Mouse (Mus musculus): ENCODE data around the gene Lrrc4b.

Lrrc4b gene

DNA sequence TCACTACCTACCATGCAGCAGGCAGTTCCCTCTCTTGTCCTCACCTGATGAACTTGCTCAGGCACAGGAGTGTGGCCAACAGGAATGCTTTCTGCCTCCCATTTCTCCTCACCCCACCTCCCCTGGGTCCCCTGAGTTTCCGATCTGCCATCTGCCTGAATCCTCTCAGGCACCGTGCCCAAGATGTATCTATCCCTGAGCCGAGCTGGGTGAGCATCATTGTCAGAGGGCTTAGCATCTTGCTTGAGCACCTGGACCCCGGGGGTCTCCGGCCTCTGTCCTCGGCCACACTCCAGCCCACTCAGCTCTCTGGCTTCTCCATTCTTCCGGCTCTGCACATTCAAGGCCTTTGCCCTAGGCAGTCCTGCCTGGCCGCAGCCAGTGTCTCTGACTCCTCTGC, 9.1 kb downstream of the Lrrc4b start:
- DNase-seq: no peak

DNA sequence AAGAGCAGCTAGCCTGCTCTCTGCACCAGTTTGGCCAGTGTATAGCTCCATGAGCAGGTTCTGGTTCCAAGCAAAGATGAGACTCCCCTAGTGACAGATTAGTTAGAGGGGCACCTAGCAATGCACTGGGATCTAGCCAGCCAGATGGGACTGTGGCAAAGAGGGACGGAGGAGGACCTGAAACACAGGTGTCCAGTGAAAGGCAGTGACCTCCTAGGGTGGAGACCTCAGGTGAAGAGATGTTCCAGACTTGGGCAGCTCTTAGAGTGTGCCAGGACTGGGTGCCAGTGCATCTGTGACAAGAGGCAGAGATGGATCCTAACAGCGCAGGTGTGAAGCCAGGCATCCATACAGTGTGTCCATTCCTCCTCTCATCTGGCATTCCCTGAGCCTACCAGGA, 10.9 kb downstream of the Lrrc4b start:
- no peak for DNase-seq

GRCm38 (mm10) chr7:44440479-44440878, 11.7 kb downstream of the Lrrc4b start:
- DNase-seq: no peak

GRCm38 (mm10) chr7:44441180-44441579, 12.4 kb downstream of the Lrrc4b start:
- no peak for DNase-seq

GRCm38 (mm10) chr7:44441648-44442109, 12.9 kb downstream of the Lrrc4b start:
- DNase-seq: no peak

DNA sequence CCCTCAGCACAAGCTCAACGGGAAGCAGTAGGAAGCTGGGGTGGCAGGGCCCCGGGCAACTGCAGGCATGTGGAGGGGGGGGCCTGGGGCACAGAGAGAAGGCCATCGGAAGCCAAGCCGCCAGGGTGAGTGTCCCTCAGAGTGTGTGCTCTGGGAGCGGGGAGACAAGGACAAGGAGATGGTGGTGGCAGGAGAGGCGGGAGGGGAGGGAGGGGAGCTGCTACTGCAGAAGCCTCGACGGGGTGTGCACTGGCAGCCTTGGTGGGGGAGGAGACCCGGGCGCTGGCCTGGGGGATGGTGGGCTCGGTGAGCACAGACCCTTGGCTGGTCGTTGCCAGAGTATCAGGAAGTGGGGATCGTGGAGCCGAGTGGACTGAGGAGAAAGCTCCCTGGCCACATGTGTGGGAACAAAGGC, 13.6 kb downstream of the Lrrc4b start:
- no peak for DNase-seq

DNA sequence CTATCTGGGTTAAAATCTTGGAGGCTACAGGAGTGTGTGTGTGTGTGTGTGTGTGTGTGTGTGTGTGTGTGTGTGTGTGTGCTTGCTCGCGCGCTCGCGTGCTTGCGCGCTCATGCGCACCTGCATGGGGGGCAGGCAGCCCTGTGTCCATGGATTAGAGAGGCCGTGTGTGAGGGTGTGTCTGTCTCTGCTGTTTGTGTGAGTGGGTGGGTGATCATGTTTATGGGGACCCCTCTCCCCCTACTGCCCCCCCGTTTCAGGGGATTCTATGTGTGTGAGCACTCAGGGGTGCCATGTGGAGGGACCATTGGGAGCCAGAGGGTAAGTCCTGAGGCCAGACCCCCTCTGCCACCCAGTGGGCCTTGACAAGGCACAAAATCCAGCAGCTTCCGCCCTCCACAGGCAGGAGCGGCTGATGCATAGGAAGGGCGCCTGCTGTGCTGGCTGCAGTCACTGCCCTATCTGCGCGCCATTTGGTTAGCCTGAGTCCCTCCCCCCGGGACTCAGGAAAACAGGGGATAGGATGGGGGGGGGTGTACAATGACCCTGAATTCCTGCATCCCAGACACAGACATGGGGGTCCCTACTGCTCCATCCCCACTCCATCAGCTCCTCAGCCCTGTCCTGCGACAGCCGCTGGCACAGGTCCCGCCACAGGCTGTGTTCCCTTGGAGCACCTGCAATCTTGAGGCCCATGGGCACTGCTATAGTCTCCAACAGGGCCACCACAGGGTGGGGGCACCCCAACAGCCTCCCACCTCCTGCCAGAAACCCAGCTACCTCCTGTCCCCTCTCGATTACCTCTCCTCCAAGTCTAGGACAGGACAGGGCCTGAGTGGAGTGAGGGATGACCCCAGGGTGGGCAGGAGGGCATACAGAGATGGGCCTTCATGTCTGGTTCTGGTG, 14.7 kb downstream of the Lrrc4b start:
- no peak for DNase-seq

- DNase-seq: no peak
These were observed 16.2 kb downstream of the Lrrc4b start for GRCm38 (mm10) chr7:44444886-44445527.

DNA sequence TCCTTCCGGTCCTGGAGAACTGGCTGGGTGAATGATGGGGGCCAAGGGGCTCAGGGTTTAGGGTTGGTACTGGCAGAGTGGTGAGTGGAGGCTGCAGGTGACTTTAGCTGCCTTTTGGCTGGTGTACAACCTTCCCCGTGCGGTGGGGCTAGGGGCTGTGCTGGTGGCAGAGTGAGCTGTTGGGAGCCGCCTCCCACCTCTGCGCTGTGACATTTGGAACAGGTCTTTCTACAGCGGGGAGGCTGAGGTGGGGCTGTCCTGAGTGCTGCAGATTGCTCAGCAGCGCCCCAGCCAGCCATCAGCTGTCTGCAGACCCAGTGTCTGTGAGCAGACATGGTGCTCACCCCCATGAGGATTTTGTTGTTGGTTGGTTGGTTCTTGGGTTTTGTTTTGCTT, 16.7 kb downstream of the Lrrc4b start:
- DNase-seq: no peak

DNA sequence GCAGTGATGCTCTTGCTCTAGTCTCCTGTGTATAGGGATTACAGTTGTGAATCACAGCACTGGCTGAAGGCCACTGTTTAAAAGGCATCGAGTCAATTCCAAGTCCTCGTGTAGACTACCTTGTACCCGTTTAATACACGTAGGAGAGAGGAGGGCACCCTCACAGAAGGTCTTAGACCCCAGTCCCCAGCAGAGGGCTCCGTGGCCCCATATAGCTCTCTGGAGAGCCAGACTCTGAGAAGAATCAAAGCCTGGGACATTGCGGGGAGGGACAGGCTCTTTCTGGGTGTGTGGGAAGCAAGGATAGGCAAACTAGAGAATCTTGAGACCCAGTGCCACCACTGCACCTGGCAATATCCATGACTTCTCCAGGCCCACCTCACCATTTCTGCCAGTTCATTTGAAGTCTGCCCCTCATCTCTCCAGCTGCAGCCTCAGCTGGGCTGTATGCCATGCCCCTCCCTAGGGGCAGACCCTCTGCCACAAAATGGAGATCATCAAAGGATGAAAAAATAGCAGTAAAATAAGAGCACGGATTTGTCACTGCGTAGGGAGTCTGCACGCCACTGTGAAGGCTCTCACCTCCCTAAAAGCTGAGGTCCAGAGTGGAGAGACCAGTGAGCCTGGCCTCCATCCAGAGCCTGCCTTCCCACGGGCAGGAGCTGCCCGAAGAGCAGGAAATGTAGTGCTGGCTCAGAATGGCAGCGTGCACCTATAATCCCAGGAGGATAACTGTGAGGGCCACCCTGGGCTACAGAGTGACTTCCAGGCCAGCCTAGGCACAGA, 17.4 kb downstream of the Lrrc4b start:
- DNase-seq: no peak

- no peak for DNase-seq
These were observed 24.4 kb downstream of the Lrrc4b start for GRCm38 (mm10) chr7:44453256-44453655.

DNA sequence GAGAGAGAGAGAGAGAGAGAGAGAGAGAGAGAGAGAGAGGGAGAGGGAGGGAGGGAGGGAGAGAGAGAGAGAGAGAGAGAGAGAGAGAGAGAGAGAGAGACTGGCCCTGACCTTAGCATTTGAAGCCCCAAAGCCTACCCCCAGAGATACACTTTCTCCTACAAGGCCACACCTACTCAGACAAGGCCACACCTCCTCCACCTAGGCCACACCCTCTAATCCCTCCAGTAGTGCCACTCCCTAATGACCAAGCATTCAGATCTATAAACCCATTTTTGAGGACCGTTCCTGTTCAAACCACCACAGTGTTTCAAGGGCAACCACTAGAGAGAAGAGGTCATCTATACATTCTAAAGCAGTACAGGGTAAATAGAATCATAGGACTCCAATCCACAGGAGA, 27.5 kb downstream of the Lrrc4b start:
- DNase-seq: no peak

DNA sequence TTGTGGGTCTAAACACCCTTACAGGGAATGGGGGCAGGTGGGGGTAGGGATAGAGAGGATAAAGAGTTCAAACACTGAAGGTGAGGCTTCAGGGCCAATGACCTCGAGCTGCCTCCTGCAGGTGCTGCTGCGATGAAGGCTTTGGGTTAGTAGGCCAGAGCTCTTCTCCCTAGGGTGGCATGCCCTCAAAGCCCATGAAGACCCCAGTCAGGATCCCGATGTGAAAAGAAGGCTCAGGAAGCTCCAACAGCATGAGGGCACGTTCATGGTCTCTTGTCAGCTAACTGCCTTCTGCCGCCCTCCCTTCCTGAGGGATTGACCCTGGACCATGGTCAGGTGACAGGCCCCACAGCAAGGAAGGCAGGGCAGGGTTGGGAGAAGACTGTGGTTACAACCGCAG, 31.2 kb downstream of the Lrrc4b start:
- peak; percentile 2 for DNase-seq

- DNase-seq: no peak
These were observed 32.1 kb downstream of the Lrrc4b start for GRCm38 (mm10) chr7:44460767-44461502.

- no peak for DNase-seq
These were observed 32.8 kb downstream of the Lrrc4b start for GRCm38 (mm10) chr7:44461503-44462217.

DNA sequence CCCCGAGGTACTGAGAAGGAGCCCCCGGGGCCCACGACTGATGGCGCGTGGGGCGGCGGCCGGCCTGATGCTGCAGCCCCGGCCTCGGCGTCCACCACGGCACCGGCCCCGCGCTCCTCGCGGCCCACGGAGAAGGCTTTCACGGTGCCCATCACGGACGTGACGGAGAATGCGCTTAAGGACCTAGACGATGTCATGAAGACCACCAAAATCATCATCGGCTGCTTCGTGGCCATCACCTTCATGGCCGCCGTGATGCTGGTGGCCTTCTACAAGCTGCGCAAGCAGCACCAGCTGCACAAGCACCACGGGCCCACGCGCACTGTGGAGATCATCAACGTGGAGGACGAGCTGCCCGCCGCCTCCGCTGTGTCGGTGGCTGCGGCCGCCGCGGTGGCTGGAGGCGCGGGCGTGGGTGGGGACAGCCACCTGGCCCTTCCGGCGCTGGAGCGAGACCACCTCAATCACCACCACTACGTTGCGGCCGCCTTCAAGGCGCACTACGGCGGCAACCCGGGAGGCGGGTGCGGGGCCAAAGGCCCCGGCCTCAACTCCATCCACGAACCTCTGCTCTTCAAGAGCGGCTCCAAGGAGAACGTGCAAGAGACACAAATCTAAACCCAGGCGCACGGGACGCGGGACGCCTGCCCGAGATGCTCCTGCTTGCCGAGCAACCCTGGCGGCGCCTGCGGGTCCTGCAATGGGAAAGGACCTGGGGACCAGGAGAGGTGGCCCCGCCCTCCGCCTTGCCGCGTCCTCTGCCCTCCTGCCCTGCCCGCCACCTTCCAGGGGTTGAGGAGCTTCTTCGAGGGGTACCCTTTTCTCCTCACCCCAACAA, 33.6 kb downstream of the Lrrc4b start:
- DNase-seq: peak; percentile 64

- no peak for DNase-seq
These were observed 34.2 kb downstream of the Lrrc4b start for GRCm38 (mm10) chr7:44463056-44463425.

DNA sequence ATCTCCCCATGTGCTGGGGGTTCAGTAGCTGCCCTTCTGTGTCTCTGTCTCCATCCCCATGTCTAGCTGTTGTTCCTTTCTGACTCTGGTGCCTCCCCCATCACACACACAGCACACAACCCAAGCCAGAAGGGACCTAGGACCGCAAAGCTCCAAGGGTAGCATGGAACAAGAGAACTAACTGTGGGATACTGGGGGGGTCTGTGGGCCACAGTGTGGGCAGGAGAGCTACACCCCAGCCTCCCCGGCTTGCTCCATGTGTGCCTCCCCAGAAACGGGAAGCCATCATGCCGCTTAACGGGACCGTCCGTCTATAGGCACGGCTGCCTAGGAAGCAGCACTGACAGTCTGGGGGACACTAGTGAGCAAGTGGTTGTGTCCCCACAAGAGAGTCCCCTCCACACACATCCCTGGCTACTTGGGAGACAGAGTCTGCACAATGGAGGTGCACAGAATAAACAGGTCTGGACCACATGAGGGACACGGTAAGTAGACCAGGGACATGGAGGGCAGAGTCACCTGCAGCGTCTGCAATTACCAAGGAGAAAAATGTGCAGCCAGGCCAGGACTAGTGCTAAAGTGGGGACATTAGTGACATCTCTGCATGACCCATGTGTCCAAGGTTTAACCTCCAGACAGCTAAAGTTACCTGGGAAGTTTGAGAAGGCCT, 34.9 kb downstream of the Lrrc4b start:
- no peak for DNase-seq

DNA sequence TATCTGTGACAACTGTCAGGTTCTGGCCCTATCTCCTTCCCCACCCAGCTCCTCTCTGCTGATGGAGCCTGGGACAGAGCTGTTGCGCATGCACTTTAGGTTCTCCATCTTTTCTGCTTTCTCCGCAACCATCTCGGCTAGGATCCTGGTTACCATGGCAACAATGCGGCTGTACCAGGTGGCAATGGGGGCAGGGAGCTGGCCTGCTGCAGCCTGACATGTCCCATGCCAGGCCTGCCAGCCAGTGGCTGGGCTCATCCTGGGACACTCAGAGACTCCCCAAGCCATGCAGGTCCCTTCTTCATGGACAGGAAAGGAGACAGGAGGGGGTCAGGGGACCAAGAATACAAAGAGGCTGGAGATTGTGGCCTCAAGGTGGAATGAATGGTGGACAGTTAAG, 35.7 kb downstream of the Lrrc4b start:
- DNase-seq: no peak

GRCm38 (mm10) chr7:44465111-44465510, 36.3 kb downstream of the Lrrc4b start, which contains the start of gene Aspdh:
Gene Aspdh (plus strand): TSS chr7:44465391.
- no peak for DNase-seq

Data from kidney, postnatal 10 days (tissue).